Mouse (Mus musculus) mesoderm, embryonic 11.5 days (tissue): ENCODE measurements at regions not wholly inside any gene's neighbourhood (a gene's known extent, or its start where the extent isn't known, plus 50 kb on each side); places are given as distances from the start of the nearest gene placed in this dataset.

Source experiments
- DNase-seq: peaks from one replicate; pipeline ENCODE4 v3.0.0-alpha.2; 2012; ENCODE audit warnings: low read depth, low spot score

DNA sequence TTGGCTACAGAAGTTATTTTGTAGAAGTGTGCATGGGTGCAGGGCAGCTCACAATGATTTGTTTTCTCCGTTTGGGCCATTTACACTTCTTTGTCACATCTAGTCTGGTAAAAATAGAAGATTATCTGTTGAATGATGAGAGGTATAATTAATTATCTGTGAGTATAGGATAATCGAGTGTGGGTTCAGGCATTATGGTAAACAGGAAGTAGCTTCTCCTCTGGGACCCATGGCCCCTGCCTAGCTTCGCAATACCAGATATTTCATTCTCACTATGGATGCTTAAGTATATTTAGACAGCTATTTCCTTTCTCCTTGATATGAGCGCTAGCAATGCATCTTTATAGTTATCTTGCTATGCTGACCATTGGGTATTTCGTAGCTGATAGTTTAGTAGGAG is 1373.7 kb upstream of the Pcdh20 start:
- no peak for DNase-seq

DNA sequence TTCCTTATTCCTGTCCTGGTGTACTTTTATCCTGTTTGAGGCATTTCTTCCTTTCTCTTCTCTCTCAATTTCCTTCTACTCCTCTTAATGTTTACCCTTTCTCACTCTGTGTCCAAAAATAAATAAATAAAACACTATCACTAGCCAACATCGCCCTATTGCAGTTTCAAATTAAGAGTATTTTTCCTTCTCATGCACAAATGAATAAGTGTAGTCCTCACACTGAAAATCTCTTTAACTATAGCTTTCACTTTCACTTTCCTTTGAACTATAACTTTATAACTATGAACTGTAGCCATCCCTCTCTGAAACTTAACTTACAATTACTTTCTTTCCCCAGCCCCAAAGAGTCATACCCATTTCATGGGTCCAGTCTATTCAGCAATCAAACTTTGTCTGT is 1355.5 kb upstream of the Pcdh20 start:
- DNase-seq = no peak

- no peak for DNase-seq
Measured at GRCm38 (mm10) chr14:89826001-89826400, 1354.8 kb upstream of the Pcdh20 start.

- DNase-seq = peak; percentile 80
Measured at GRCm38 (mm10) chr14:89823436-89823835, 1352.2 kb upstream of the Pcdh20 start.

GRCm38 (mm10) chr14:89822207-89822606 is 1351.0 kb upstream of the Pcdh20 start:
- DNase-seq = peak; percentile 73

- no peak for DNase-seq
Measured at GRCm38 (mm10) chr14:89806825-89807224, 1335.6 kb upstream of the Pcdh20 start.

GRCm38 (mm10) chr14:89804677-89805234 is 1333.6 kb upstream of the Pcdh20 start:
- DNase-seq = no peak

- no peak for DNase-seq
Measured at GRCm38 (mm10) chr14:89755831-89756230, 1284.6 kb upstream of the Pcdh20 start.

- DNase-seq = no peak
Measured at GRCm38 (mm10) chr14:89713711-89714110, 1242.5 kb upstream of the Pcdh20 start.
